Mouse (Mus musculus): ENCODE results near the gene Mrps15. TPM values are rescaled to one million over a fixed set of nuclear protein-coding genes. Genes with fewer than 3 reads are reported as not detected.

The Mrps15 gene
- polyA plus RNA-seq, 1 experiment: 98.1 TPM

GRCm38 (mm10) chr4:126062856-126063255 lies 16.1 kb downstream of the Mrps15 start:
- H3K4me1 ChIP-seq (ENCODE audit: control insufficient read depth, insufficient read depth, low read length): peaks cover 6% of the 10 kb centered on the region
- H3K4me3 ChIP-seq (replicated peaks; ENCODE audit: control insufficient read depth, low read depth, low read length): no peak overlapping the region
- TF ChIP-seq POLR2A (IDR thresholded peaks at IDR 0.05; ENCODE audit: borderline replicate concordance, control insufficient read depth, low read depth, low read length) (no peak), CTCF (IDR thresholded peaks at IDR 0.05; ENCODE audit: control insufficient read depth, insufficient read depth, low read length) (no peak)
- H3K27ac ChIP-seq (ENCODE audit: control insufficient read depth, insufficient read depth, low read depth, low read length, poor library complexity): peak overlapping the region; percentile 61; the same call in 1 of the 2 replicates
- WGBS: 21% methylated on average over 1 of the region's 1 CpGs

DNA sequence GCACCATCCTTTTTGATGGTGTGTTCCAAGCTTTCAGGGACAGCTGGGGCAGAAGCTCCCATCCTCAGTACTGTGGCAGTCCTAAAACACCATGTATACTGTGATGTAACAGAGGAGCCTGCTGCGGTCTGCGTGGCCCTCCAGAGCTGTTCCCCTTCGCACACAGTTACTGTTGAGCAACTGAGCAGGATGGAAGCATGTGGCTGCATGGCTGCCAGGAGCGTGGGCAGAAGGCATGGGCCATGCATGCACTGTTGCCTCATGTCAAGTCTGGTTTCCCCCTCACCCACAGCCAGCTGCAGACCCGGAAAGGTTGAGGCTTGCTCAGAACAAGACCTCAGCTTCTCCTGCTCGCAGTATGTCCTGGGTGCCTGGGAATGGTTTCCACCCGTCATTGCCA lies 18.5 kb downstream of the Mrps15 start:
- Histone ChIP-seq H3K4me1 (ENCODE audit: control insufficient read depth, insufficient read depth, low read length) (peaks cover 8% of the 10 kb centered on the region), H3K4me3 (replicated peaks; ENCODE audit: control insufficient read depth, low read depth, low read length) (no peak overlapping the region), H3K27ac (ENCODE audit: control insufficient read depth, insufficient read depth, low read depth, low read length, poor library complexity) (peak overlapping the region; percentile 43)
- WGBS: 37% methylated on average over 7 of the region's 7 CpGs
- TF ChIP-seq CTCF (IDR thresholded peaks at IDR 0.05; ENCODE audit: control insufficient read depth, insufficient read depth, low read length): no peak
- TF ChIP-seq POLR2A (IDR thresholded peaks at IDR 0.05; ENCODE audit: borderline replicate concordance, control insufficient read depth, low read depth, low read length): 0 out of 2 replicates have a peak, but pooled peaks have one; percentile 8

- TF ChIP-seq POLR2A (IDR thresholded peaks at IDR 0.05; ENCODE audit: borderline replicate concordance, control insufficient read depth, low read depth, low read length) (no peak), CTCF (IDR thresholded peaks at IDR 0.05; ENCODE audit: control insufficient read depth, insufficient read depth, low read length) (no peak)
- Histone ChIP-seq H3K4me3 (replicated peaks; ENCODE audit: control insufficient read depth, low read depth, low read length) (no peak overlapping the region), H3K27ac (ENCODE audit: control insufficient read depth, insufficient read depth, low read depth, low read length, poor library complexity) (peak overlapping the region; percentile 72), H3K4me1 (ENCODE audit: control insufficient read depth, insufficient read depth, low read length) (peaks cover 8% of the 10 kb centered on the region)
- WGBS: 47% methylated on average over 15 of the region's 15 CpGs
Observed at GRCm38 (mm10) chr4:126067401-126068077, 20.8 kb downstream of the Mrps15 start.

GRCm38 (mm10) chr4:126068842-126069241 lies 22.1 kb downstream of the Mrps15 start:
- WGBS: 56% methylated on average over 6 of the region's 6 CpGs
- no peak for TF ChIP-seq CTCF (IDR thresholded peaks at IDR 0.05; ENCODE audit: control insufficient read depth, insufficient read depth, low read length)
- TF ChIP-seq POLR2A (IDR thresholded peaks at IDR 0.05; ENCODE audit: borderline replicate concordance, control insufficient read depth, low read depth, low read length): no peak

GRCm38 (mm10) chr4:126077833-126078232 lies 31.1 kb downstream of the Mrps15 start:
- H3K4me3 ChIP-seq (replicated peaks; ENCODE audit: control insufficient read depth, low read depth, low read length): no peak overlapping the region
- TF ChIP-seq CTCF (IDR thresholded peaks at IDR 0.05; ENCODE audit: control insufficient read depth, insufficient read depth, low read length): no peak
- TF ChIP-seq POLR2A (IDR thresholded peaks at IDR 0.05; ENCODE audit: borderline replicate concordance, control insufficient read depth, low read depth, low read length): no peak
- H3K27ac ChIP-seq (ENCODE audit: control insufficient read depth, insufficient read depth, low read depth, low read length, poor library complexity): no peak overlapping the region
- WGBS: 80% methylated on average over 6 of the region's 6 CpGs
- H3K4me1 ChIP-seq (ENCODE audit: control insufficient read depth, insufficient read depth, low read length): no peaks in the 10 kb centered on the region

More at GRCm38 (mm10) chr4:126068842-126069241, 22.1 kb downstream of the Mrps15 start:
- no peak overlapping the region for H3K4me3 ChIP-seq (replicated peaks; ENCODE audit: control insufficient read depth, low read depth, low read length)
- peaks cover 8% of the 10 kb centered on the region for H3K4me1 ChIP-seq (ENCODE audit: control insufficient read depth, insufficient read depth, low read length)
- H3K27ac ChIP-seq (ENCODE audit: control insufficient read depth, insufficient read depth, low read depth, low read length, poor library complexity): no peak overlapping the region

DNA sequence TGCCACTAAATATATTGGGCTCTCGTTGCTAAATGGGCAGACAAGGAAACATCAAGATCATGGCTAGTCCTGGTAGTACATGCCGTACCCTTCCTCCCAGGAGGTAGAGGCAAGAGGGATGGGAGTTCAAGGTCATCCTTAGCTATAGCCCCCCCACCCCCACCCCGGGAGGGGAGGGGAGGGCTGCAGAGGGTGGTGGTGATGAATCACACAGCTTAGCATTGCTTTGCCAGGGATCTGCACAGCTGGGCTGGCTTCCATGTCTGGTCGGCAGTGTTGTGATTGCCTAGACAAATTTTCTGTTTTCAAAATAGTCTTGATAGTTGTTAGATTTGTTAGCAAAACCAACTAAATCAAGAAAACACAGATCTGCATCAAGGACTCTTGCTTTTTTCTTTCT lies 32.5 kb downstream of the Mrps15 start:
- Histone ChIP-seq H3K27ac (ENCODE audit: control insufficient read depth, insufficient read depth, low read depth, low read length, poor library complexity) (no peak overlapping the region), H3K4me3 (replicated peaks; ENCODE audit: control insufficient read depth, low read depth, low read length) (no peak overlapping the region), H3K4me1 (ENCODE audit: control insufficient read depth, insufficient read depth, low read length) (no peaks in the 10 kb centered on the region)
- TF ChIP-seq POLR2A (IDR thresholded peaks at IDR 0.05; ENCODE audit: borderline replicate concordance, control insufficient read depth, low read depth, low read length): no peak
- no peak for TF ChIP-seq CTCF (IDR thresholded peaks at IDR 0.05; ENCODE audit: control insufficient read depth, insufficient read depth, low read length)
- 80% methylated on average over 4 of the region's 4 CpGs for WGBS

DNA sequence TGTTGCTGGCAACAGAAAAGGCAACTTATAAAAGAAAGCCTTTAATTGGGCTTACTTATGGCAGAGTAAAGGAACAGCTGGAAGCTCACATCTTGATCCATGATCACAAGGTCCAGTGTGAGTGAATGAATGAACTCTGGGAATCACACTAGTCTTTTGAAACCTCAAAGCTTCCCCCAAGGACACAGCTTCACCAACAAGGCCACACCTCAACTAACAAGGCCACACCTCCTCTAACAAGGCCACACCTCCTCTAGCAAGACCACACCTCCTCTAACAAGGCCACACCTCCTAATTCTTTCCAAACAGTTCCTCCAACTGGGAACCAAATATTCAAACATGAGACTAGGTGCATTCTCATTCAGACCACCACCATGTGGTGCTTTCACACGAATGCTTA lies 34.9 kb downstream of the Mrps15 start:
- 85% methylated on average over 1 of the region's 1 CpGs for WGBS
- no peak overlapping the region for H3K4me3 ChIP-seq (replicated peaks; ENCODE audit: control insufficient read depth, low read depth, low read length)
- no peak overlapping the region for H3K27ac ChIP-seq (ENCODE audit: control insufficient read depth, insufficient read depth, low read depth, low read length, poor library complexity)
- no peaks in the 10 kb centered on the region for H3K4me1 ChIP-seq (ENCODE audit: control insufficient read depth, insufficient read depth, low read length)
- TF ChIP-seq POLR2A (IDR thresholded peaks at IDR 0.05; ENCODE audit: borderline replicate concordance, control insufficient read depth, low read depth, low read length) (no peak), CTCF (IDR thresholded peaks at IDR 0.05; ENCODE audit: control insufficient read depth, insufficient read depth, low read length) (no peak)

DNA sequence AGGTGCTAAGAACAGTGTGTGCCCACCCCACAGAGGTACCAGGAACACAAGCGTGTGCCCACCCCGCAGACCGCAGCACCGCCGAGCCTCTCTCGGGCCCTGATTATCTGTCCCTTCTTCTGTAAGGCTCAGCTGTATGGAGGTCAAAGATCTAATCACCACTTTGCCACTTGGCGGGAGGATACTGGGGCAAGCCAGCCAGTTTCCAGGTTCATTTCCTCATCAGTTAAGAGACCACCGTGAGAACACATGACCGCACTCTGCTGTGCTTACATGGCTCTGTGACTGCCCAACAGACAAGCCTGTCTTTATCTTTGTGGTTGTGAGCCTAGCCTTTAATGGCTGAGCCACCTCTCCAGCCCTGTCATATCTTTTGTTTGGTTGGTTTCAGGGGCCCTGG lies 36.3 kb downstream of the Mrps15 start:
- Histone ChIP-seq H3K27ac (ENCODE audit: control insufficient read depth, insufficient read depth, low read depth, low read length, poor library complexity) (no peak overlapping the region), H3K4me3 (replicated peaks; ENCODE audit: control insufficient read depth, low read depth, low read length) (no peak overlapping the region), H3K4me1 (ENCODE audit: control insufficient read depth, insufficient read depth, low read length) (no peaks in the 10 kb centered on the region)
- 62% methylated on average over 9 of the region's 9 CpGs for WGBS
- TF ChIP-seq CTCF (IDR thresholded peaks at IDR 0.05; ENCODE audit: control insufficient read depth, insufficient read depth, low read length) (no peak), POLR2A (IDR thresholded peaks at IDR 0.05; ENCODE audit: borderline replicate concordance, control insufficient read depth, low read depth, low read length) (no peak)

All from bone marrow, adult 2 months (tissue).